Mouse (Mus musculus) limb, embryonic 14.5 days (tissue): ENCODE results near the gene Arhgef2. TPM values are rescaled to one million over a fixed set of nuclear protein-coding genes. Genes with fewer than 3 reads are reported as not detected.
A peak's percentile ranks its signal among the peaks of the same experiment; 100 is the strongest.

Source experiments
- ATAC-seq: fragments of 200-750 bp; cut with Nextera tagmentation; 2 replicates; pipeline ENCODE4 v1.8.0; 2017; ENCODE audit warnings: low read depth, moderate number of reproducible peaks, moderate TSS enrichment; ENCODE audit not compliant: low FRiP score
- DNase-seq: peaks from one replicate; pipeline ENCODE4 v3.0.0-alpha.2; 2015; ENCODE audit warnings: low spot score
- H3K27ac ChIP-seq: fragments of 300-500 bp; sonication (generic); replicated peaks from 2 replicates; pipeline ENCODE4 v1.5.1; 2014; ENCODE audit warnings: low read depth, mild to moderate bottlenecking, low read length, moderate library complexity, mixed read lengths
- H3K27me3 ChIP-seq: fragments of 300-500 bp; sonication (generic); 2 replicates; pipeline ENCODE4 v1.6.1; 2014; ENCODE audit warnings: low read length, mixed read lengths; ENCODE audit not compliant: control insufficient read depth, insufficient read depth
- H3K36me3 ChIP-seq: fragments of 300-500 bp; sonication (generic); 2 replicates; pipeline ENCODE4 v1.6.1; 2014; ENCODE audit warnings: mild to moderate bottlenecking, low read length, moderate library complexity, mixed read lengths; ENCODE audit not compliant: control insufficient read depth, insufficient read depth
- H3K4me1 ChIP-seq: fragments of 300-500 bp; sonication (generic); 2 replicates; pipeline ENCODE4 v1.6.1; 2014; ENCODE audit warnings: antibody characterized with exemption, low read length, mixed read lengths; ENCODE audit not compliant: control insufficient read depth, insufficient read depth
- H3K4me2 ChIP-seq: fragments of 300-500 bp; sonication (generic); replicated peaks from 2 replicates; pipeline ENCODE4 v1.6.1; 2014; ENCODE audit warnings: low read depth, mild to moderate bottlenecking, low read length, moderate library complexity; ENCODE audit not compliant: severe bottlenecking
- H3K4me3 ChIP-seq: fragments of 300-500 bp; sonication (generic); replicated peaks from 2 replicates; pipeline ENCODE4 v1.5.1; 2014; ENCODE audit warnings: low read length
- H3K9ac ChIP-seq: fragments of 300-500 bp; sonication (generic); 2 replicates; pipeline ENCODE4 v1.6.1; 2014; ENCODE audit warnings: mild to moderate bottlenecking, low read depth, low read length, moderate library complexity; ENCODE audit not compliant: severe bottlenecking
- H3K9me3 ChIP-seq: fragments of 300-500 bp; sonication (generic); 2 replicates; pipeline ENCODE4 v1.6.1; 2016; ENCODE audit warnings: low read length; ENCODE audit not compliant: control insufficient read depth
- POLR2A ChIP-seq: fragments of 200-500 bp; IDR thresholded peaks from 2 replicates; pipeline ENCODE4 v1.8.0; 2012; ENCODE audit warnings: inconsistent platforms, mild to moderate bottlenecking, moderate library complexity, borderline replicate concordance; ENCODE audit not compliant: insufficient read depth, insufficient read length; ENCODE audit errors: extremely low read depth
- WGBS: fragments of 180-500 bp; shearing (Covaris S2); extraction: QIAGEN DNeasy Blood & Tissue Kit; methylation state at CpG from one replicate; pipeline ENCODE4 v1.1.7; 2014; 5-methylcytosine and 5-hydroxymethylcytosine counted together
- polyA plus RNA-seq, 2 experiments: library from polyadenylated mRNA; depleted of rRNA in 1 of 2; stranded (reverse) in 1 of 2; unstranded in 1 of 2; fragments of >200 nt; fragmentation: Nextera tagmentation in 1 of 2; extraction: Ambion mirVana in 1 of 2; gene quantifications; 2 replicates each; pipeline versions ENCODE4 v1.2.1 to v1.2.3; 2012 to 2014

Gene Arhgef2
- polyA plus RNA-seq, 2 experiments = 81.9 to 84.7 TPM

DNA sequence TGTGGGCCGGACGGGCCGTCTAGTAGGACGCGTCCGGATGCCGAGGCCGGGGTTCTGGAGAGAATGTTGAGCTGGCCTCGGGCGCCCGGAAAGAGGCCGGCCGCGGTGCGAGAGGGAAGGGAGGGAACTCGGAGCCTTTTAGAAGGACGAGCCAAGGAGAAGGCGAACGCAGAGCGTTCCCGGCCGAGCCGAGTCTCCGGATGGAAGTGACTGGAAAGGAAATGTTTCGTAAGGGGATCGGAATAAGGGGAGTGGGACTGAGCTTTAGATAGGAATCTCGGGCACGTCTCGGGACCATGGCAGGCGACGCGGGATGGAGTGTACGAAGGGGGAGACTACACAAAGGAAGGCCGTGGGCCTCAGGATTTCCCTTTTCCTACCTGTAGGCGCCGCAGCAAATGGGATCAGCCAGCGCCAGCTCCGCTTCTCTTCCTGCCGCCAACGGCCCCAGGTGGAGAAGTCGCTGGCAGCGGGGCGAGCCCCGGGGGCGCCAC lies 80.2 kb downstream of the Arhgef2 start:
- DNase-seq (peak; percentile 58), ATAC-seq (peak; percentile 64)
- no peak for TF ChIP-seq POLR2A
- Histone ChIP-seq H3K9me3 (no peaks in the 10 kb centered on the region), H3K27ac (peak overlapping the region; percentile 99), H3K4me2 (peak overlapping the region; percentile 81), H3K27me3 (no peaks in the 10 kb centered on the region), H3K4me3 (peak overlapping the region; percentile 88), H3K36me3 (peaks cover 37% of the 10 kb centered on the region), H3K9ac (peak overlapping the region; percentile 85), H3K4me1 (peaks cover 9% of the 10 kb centered on the region)
- WGBS = under 1% methylated on average over 35 of the region's 45 CpGs

DNA sequence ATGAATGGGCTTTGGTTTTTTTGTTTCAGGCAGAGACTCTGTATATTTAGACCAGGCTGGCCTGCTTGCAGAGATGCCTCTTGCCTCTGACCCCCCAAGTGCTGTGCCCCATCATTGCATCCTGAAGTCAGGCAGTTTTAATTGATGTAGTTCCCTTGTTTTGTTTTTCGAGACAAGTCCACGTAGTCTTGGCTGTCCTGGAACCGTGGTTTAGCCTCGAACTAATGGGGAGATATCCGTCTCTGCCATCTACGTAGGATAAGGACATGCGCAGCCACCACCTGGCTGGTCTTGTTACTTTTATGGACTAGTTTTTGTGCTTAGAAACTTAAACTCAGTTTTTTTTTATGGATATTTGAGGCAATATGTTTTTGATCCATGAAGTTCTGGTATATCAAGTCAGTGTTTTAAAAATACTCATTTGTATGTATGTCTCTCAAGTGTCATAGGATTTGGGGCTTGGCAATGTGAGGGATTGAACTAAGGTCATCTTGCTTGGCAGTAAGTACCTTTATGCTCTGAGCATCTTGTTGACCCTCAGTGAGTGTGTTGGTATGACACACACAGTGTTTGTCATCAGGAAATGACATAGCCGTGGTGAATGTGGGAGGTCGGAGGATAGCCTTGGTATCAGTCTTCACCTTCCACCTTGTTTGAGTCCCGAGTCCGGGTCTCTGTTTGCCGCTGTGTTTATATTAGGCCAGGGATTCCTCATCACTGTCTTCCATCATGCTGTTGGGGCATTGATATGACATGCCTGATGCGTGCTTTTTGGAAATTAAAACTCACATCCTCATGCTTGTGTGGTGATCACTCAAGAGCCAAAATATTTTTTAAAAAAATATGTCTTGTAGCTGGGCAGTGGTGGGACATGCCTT lies 81.2 kb downstream of the Arhgef2 start:
- Histone ChIP-seq H3K9me3 (no peaks in the 10 kb centered on the region), H3K9ac (peak overlapping the region; percentile 85), H3K27me3 (no peaks in the 10 kb centered on the region), H3K4me1 (peaks cover 9% of the 10 kb centered on the region), H3K36me3 (peaks cover 45% of the 10 kb centered on the region), H3K4me3 (peak overlapping the region; percentile 88), H3K27ac (peak overlapping the region; percentile 99; the same call in 1 of the 2 replicates), H3K4me2 (peak overlapping the region; percentile 81)
- no peak for ATAC-seq
- no peak for TF ChIP-seq POLR2A
- no peak for DNase-seq
- WGBS = 40% methylated on average over 13 of the region's 13 CpGs

DNA sequence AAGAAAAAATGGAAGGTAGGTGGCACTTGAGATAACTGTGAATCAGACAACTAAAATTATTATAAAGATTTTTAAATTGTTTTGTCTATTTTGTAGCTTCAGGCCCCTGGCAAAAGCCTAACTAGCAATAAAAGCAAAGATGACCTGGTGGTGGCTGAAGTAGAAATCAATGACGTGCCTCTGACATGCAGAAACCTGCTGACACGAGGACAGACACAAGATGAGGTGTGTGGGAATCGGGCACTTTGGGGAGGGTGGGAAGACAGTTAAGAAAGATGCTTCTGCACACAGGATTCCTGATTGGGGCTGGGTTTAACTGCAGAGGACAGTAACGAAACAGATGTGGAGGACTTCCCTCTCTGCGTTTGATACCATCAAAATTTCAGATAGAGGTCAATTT lies 83.3 kb downstream of the Arhgef2 start:
- Histone ChIP-seq H3K9me3 (no peaks in the 10 kb centered on the region), H3K4me2 (no peak overlapping the region), H3K36me3 (peaks cover 65% of the 10 kb centered on the region), H3K9ac (no peak overlapping the region), H3K4me1 (peaks cover 9% of the 10 kb centered on the region), H3K4me3 (no peak overlapping the region), H3K27me3 (no peaks in the 10 kb centered on the region), H3K27ac (no peak overlapping the region)
- no peak for DNase-seq
- WGBS = 82% methylated on average over 5 of the region's 5 CpGs
- ATAC-seq = no peak
- TF ChIP-seq POLR2A = no peak

DNA sequence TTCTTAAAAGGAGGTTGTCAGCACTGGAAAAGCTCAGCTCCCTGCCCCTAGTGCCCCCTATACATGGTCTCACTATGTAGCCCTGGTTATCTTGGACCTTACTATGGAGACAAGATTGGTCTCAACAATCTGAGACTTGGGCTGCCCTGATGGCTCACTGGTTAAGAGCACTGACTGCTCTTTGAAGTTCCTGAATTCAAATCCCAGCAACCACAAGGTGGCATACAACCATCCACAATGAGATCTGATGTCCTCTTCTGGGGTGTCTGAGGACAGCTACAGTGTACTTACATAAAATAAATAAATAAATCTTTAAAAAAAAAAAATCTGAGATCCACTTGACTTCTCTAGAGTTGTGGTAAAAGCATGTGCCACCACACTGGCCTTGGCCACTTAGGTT lies 89.8 kb downstream of the Arhgef2 start:
- ATAC-seq (no peak), DNase-seq (no peak)
- Histone ChIP-seq H3K27me3 (no peaks in the 10 kb centered on the region), H3K4me2 (no peak overlapping the region), H3K4me3 (no peak overlapping the region), H3K9ac (no peak overlapping the region), H3K36me3 (peaks cover 96% of the 10 kb centered on the region), H3K27ac (no peak overlapping the region), H3K4me1 (no peaks in the 10 kb centered on the region), H3K9me3 (no peaks in the 10 kb centered on the region)
- TF ChIP-seq POLR2A = no peak

Other genes starting within 250 kb of the Arhgef2 start
- 15.9 and 17.2 TPM in 2 replicates for gene Paqr6, start 241.4 kb upstream of the Arhgef2 start, polyA plus RNA-seq (2012; rRNA removed)
- 13.9 and 15.1 TPM in 2 replicates for gene Paqr6, start 241.4 kb upstream of the Arhgef2 start, polyA plus RNA-seq (2014; fragmentation: Nextera tagmentation; extraction: Ambion mirVana)
- 2.0 and 2.2 TPM in 2 replicates for gene Bglap3, start 233.2 kb upstream of the Arhgef2 start, polyA plus RNA-seq (2012; rRNA removed)
- gene Bglap3, start 233.2 kb upstream of the Arhgef2 start, polyA plus RNA-seq (2014; fragmentation: Nextera tagmentation; extraction: Ambion mirVana) = 1.7 and 2.5 TPM in 2 replicates
- 0.52 and 0.60 TPM in 2 replicates for gene Bglap2, start 227.3 kb upstream of the Arhgef2 start, polyA plus RNA-seq (2012; rRNA removed)
- 0.77 and 1.9 TPM in 2 replicates for gene Bglap2, start 227.3 kb upstream of the Arhgef2 start, polyA plus RNA-seq (2014; fragmentation: Nextera tagmentation; extraction: Ambion mirVana)
- 0.94 and 1.00 TPM in 2 replicates for gene Bglap, start 221.5 kb upstream of the Arhgef2 start, polyA plus RNA-seq (2012; rRNA removed)
- 1.7 and 3.1 TPM in 2 replicates for gene Bglap, start 221.5 kb upstream of the Arhgef2 start, polyA plus RNA-seq (2014; fragmentation: Nextera tagmentation; extraction: Ambion mirVana)
- 99.9 and 108 TPM in 2 replicates for gene Pmf1, start 195.6 kb upstream of the Arhgef2 start, polyA plus RNA-seq (2012; rRNA removed)
- 109 and 114 TPM in 2 replicates for gene Pmf1, start 195.6 kb upstream of the Arhgef2 start, polyA plus RNA-seq (2014; fragmentation: Nextera tagmentation; extraction: Ambion mirVana)
- 21.2 and 24.0 TPM in 2 replicates for gene Slc25a44, start 180.8 kb upstream of the Arhgef2 start, polyA plus RNA-seq (2012; rRNA removed)
- gene Slc25a44, start 180.8 kb upstream of the Arhgef2 start, polyA plus RNA-seq (2014; fragmentation: Nextera tagmentation; extraction: Ambion mirVana) = 18.0 and 19.1 TPM in 2 replicates
- 13.5 and 16.0 TPM in 2 replicates for gene Sema4a, start 144.8 kb upstream of the Arhgef2 start, polyA plus RNA-seq (2012; rRNA removed)
- gene Sema4a, start 144.8 kb upstream of the Arhgef2 start, polyA plus RNA-seq (2014; fragmentation: Nextera tagmentation; extraction: Ambion mirVana) = 12.9 and 14.4 TPM in 2 replicates
- gene Lmna, start 96.0 kb upstream of the Arhgef2 start, polyA plus RNA-seq (2012; rRNA removed) = 238 and 364 TPM in 2 replicates
- 378 and 402 TPM in 2 replicates for gene Lmna, start 96.0 kb upstream of the Arhgef2 start, polyA plus RNA-seq (2014; fragmentation: Nextera tagmentation; extraction: Ambion mirVana)
- gene Mex3a, start 73.6 kb upstream of the Arhgef2 start, polyA plus RNA-seq (2012; rRNA removed) = 49.3 and 60.8 TPM in 2 replicates
- gene Mex3a, start 73.6 kb upstream of the Arhgef2 start, polyA plus RNA-seq (2014; fragmentation: Nextera tagmentation; extraction: Ambion mirVana) = 26.7 and 33.1 TPM in 2 replicates
- 27.0 and 35.0 TPM in 2 replicates for gene Rab25, start 57.7 kb upstream of the Arhgef2 start, polyA plus RNA-seq (2012; rRNA removed)
- gene Rab25, start 57.7 kb upstream of the Arhgef2 start, polyA plus RNA-seq (2014; fragmentation: Nextera tagmentation; extraction: Ambion mirVana) = 52.7 and 70.4 TPM in 2 replicates
- gene Lamtor2, start 52.9 kb upstream of the Arhgef2 start, polyA plus RNA-seq (2012; rRNA removed) = 92.5 and 117 TPM in 2 replicates
- 100 and 103 TPM in 2 replicates for gene Lamtor2, start 52.9 kb upstream of the Arhgef2 start, polyA plus RNA-seq (2014; fragmentation: Nextera tagmentation; extraction: Ambion mirVana)
- gene Ubqln4, start 52.2 kb upstream of the Arhgef2 start, polyA plus RNA-seq (2012; rRNA removed) = 90.4 and 112 TPM in 2 replicates
- gene Ubqln4, start 52.2 kb upstream of the Arhgef2 start, polyA plus RNA-seq (2014; fragmentation: Nextera tagmentation; extraction: Ambion mirVana) = 52.5 and 57.8 TPM in 2 replicates
- 422 and 466 TPM in 2 replicates for gene Ssr2, start 30.1 kb upstream of the Arhgef2 start, polyA plus RNA-seq (2012; rRNA removed)
- 307 and 325 TPM in 2 replicates for gene Ssr2, start 30.1 kb upstream of the Arhgef2 start, polyA plus RNA-seq (2014; fragmentation: Nextera tagmentation; extraction: Ambion mirVana)
- not detected in 2 replicates for gene Rxfp4, start 47.2 kb downstream of the Arhgef2 start, polyA plus RNA-seq (2012; rRNA removed)
- gene Rxfp4, start 47.2 kb downstream of the Arhgef2 start, polyA plus RNA-seq (2014; fragmentation: Nextera tagmentation; extraction: Ambion mirVana) = 0.15 TPM in 1 of 2 replicates, not detected in the other
- gene Khdc4, start 79.8 kb downstream of the Arhgef2 start, polyA plus RNA-seq (2012; rRNA removed) = 144 and 167 TPM in 2 replicates
- gene Khdc4, start 79.8 kb downstream of the Arhgef2 start, polyA plus RNA-seq (2014; fragmentation: Nextera tagmentation; extraction: Ambion mirVana) = 78.0 and 89.1 TPM in 2 replicates
- gene Rit1, start 110.9 kb downstream of the Arhgef2 start, polyA plus RNA-seq (2012; rRNA removed) = 46.8 and 47.4 TPM in 2 replicates
- 62.4 and 64.3 TPM in 2 replicates for gene Rit1, start 110.9 kb downstream of the Arhgef2 start, polyA plus RNA-seq (2014; fragmentation: Nextera tagmentation; extraction: Ambion mirVana)
- 15.3 and 17.5 TPM in 2 replicates for gene Syt11, start 169.2 kb downstream of the Arhgef2 start, polyA plus RNA-seq (2012; rRNA removed)
- gene Syt11, start 169.2 kb downstream of the Arhgef2 start, polyA plus RNA-seq (2014; fragmentation: Nextera tagmentation; extraction: Ambion mirVana) = 13.9 and 20.8 TPM in 2 replicates
- 29.0 and 29.9 TPM in 2 replicates for gene Gon4l, start 229.3 kb downstream of the Arhgef2 start, polyA plus RNA-seq (2012; rRNA removed)
- 14.2 and 15.9 TPM in 2 replicates for gene Gon4l, start 229.3 kb downstream of the Arhgef2 start, polyA plus RNA-seq (2014; fragmentation: Nextera tagmentation; extraction: Ambion mirVana)